Mouse (Mus musculus): ENCODE measurements around the gene Cnr2.

DNA sequence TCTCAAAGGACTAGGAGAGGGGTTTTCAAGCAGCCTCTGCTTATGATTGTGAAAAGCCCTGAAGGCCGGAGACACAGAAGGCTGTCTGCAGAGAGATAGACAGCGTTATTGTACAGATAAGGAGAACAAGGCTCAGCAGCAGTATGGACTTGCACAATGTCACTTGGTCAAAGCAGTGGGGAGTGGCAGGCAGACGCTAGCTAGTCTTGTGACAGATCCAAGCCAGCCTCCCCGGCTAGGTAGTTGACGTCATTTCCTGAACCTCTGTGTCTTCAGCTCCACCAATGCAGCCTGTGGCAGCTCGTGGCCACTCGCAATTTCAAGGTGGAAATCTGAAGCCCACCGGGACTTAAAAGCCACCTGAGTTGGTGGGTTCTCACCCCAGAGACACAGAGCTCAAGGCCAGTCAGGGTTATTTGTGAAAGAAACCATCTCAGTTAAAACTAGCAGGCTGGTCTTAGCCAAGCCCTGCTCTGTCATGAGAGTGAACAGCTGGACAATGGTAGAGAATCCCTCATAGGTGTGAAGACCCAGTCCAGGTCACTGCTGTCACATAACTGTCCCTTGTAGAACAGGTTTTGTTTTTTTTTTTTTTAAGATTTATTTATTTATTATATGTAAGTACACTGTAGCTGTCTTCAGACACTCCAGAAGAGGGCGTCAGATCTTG is 3.3 kb downstream of the Cnr2 start:
- TF ChIP-seq CTCF (IDR thresholded peaks at IDR 0.05) = no peak
- 0 out of 2 replicates have a peak, but pooled peaks have one; percentile 40 for TF ChIP-seq POLR2A (IDR thresholded peaks at IDR 0.05; ENCODE audit: insufficient read depth, low read depth, low read length)
